Mouse (Mus musculus) forebrain, postnatal 0 days (tissue): ENCODE results near the gene Efs. TPM values are rescaled to one million over a fixed set of nuclear protein-coding genes. Genes with fewer than 3 reads are reported as not detected.

Experiments
- ATAC-seq: fragments of 200-750 bp; cut with Nextera tagmentation; 2 replicates; pipeline ENCODE4 v1.8.0; 2017; ENCODE audit warnings: mild to moderate bottlenecking, moderate library complexity
- DNase-seq: peaks from one replicate; pipeline ENCODE4 v3.0.0-alpha.2; 2015
- H3K27ac ChIP-seq: fragments of 300-500 bp; sonication (generic); 2 replicates; pipeline ENCODE4 v1.5.1; 2014; ENCODE audit warnings: low read depth, mild to moderate bottlenecking, antibody characterized with exemption, low read length, moderate library complexity, mixed read lengths
- H3K27me3 ChIP-seq: fragments of 300-500 bp; sonication (generic); 2 replicates; pipeline ENCODE4 v1.6.1; 2014; ENCODE audit warnings: mild to moderate bottlenecking, low read length, mixed read lengths; ENCODE audit not compliant: insufficient read depth
- H3K36me3 ChIP-seq: fragments of 300-500 bp; sonication (generic); 2 replicates; pipeline ENCODE4 v1.6.1; 2014; ENCODE audit warnings: mild to moderate bottlenecking, moderate library complexity; ENCODE audit not compliant: insufficient read depth
- H3K4me1 ChIP-seq: fragments of 300-500 bp; sonication (generic); 2 replicates; pipeline ENCODE4 v1.6.1; 2014; ENCODE audit warnings: antibody characterized with exemption; ENCODE audit not compliant: insufficient read depth
- H3K4me2 ChIP-seq: fragments of 300-500 bp; sonication (generic); 2 replicates; pipeline ENCODE4 v1.6.1; 2014; ENCODE audit warnings: low read depth, mild to moderate bottlenecking, moderate library complexity
- H3K4me3 ChIP-seq: fragments of 300-500 bp; sonication (generic); 2 replicates; pipeline ENCODE4 v1.5.1; 2014; ENCODE audit warnings: low read depth, low read length, mixed read lengths
- H3K9ac ChIP-seq: fragments of 300-500 bp; sonication (generic); 2 replicates; pipeline ENCODE4 v1.6.1; 2014; ENCODE audit warnings: mild to moderate bottlenecking
- H3K9me3 ChIP-seq: fragments of 300-500 bp; sonication (generic); 2 replicates; pipeline ENCODE4 v1.6.1; 2016; ENCODE audit warnings: low read length
- CTCF ChIP-seq: sonication (generic); IDR thresholded peaks from 2 replicates; pipeline ENCODE4 v1.5.1; 2016; ENCODE audit warnings: antibody characterized with exemption, control low read depth, low read depth
- WGBS: fragments of 180-500 bp; shearing (Covaris S2); extraction: QIAGEN DNeasy Blood & Tissue Kit; methylation state at CpG from one replicate; pipeline ENCODE4 v1.1.7; 2014; 5-methylcytosine and 5-hydroxymethylcytosine counted together
- polyA plus RNA-seq: library from polyadenylated mRNA; unstranded; fragments of >200 nt; fragmentation: Nextera tagmentation; extraction: Ambion mirVana; gene quantifications from 2 replicates; pipeline ENCODE4 v1.2.1, GENCODE M21; 2015
- total RNA-seq: library from RNA; depleted of rRNA; stranded (reverse); fragments of >200 nt; gene quantifications from 2 replicates; pipeline ENCODE4 v1.2.3, GENCODE M21; 2014

Gene Efs
- total and polyA plus RNA-seq, 2 experiments from 2014 or later, result 13.4 to 29.8 TPM

DNA sequence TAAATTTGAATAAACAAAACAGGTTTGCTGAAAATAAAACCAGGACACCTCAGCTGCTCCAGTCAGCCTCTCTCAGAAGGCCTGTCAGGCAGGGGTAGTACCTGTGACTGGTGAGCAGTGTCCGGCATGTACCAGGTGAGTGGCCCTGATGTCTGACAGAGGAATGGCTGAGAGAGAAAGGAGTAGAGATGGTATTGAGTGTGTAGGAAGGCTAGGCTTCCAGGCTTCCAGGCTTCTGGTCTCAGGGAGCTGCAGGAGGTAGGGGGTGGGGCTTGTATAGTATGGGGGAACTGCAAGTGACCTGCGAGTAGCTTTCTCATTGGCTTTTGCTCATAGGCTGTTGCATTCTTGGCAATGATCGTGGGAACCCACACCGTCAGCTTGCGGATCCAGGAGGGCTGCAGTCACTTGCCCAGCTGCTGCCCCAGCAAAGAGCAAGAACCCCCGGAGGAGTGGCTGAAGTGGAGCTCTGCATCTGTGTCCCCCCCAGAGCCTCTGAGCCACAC lies 6.8 kb upstream of the Efs start, which contains the start of gene Il25:
Il25 (plus strand) TSS at position 51 of the 506 bp plus-strand sequence.
- no peaks in the 10 kb centered on the region for H3K27me3 ChIP-seq
- H3K9ac ChIP-seq, result no peak within 1 kb of the TSS
- ATAC-seq (no peak), DNase-seq (no peak)
- H3K27ac ChIP-seq, result no peak within 1 kb of the TSS
- H3K9me3 ChIP-seq, result no peaks in the 10 kb centered on the region
- H3K4me2 ChIP-seq, result no peak within 1 kb of the TSS
- H3K4me1 ChIP-seq, result no peaks in the 10 kb centered on the region
- no peak for TF ChIP-seq CTCF
- H3K36me3 ChIP-seq, result no peaks in the 10 kb centered on the region
- 34% methylated on average over 6 of the region's 6 CpGs for WGBS
- no peak within 1 kb of the TSS for H3K4me3 ChIP-seq

DNA sequence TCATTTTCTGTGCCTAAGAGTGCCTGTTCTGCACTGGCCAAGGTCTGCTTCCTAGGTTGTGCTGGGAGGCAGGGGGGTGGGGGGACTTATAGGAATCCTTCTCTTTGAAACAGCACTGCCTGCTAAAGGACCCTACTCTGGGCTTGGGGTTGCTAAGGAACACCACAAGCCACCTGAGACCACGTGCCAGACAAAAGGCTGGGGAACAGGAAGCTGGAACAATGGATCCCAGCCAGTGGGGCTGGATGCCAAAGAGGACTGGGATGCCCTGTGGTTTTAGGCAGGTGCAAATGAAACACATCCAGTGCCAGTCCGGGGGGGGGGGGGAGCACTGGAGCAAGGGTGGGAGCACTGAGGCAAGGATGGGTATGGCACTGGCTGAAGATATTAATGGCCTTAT lies 4.5 kb upstream of the Efs start:
- H3K9me3 ChIP-seq, result no peaks in the 10 kb centered on the region
- H3K4me1 ChIP-seq, result peaks cover 4% of the 10 kb centered on the region; the same call in 1 of the 2 replicates
- no peaks in the 10 kb centered on the region for H3K36me3 ChIP-seq
- 3% methylated on average over 2 of the region's 2 CpGs for WGBS
- no peak for TF ChIP-seq CTCF
- peak; percentile 17 for DNase-seq
- H3K4me2 ChIP-seq, result no peak overlapping the region
- H3K27me3 ChIP-seq, result no peaks in the 10 kb centered on the region
- H3K4me3 ChIP-seq, result no peak overlapping the region
- no peak overlapping the region for H3K9ac ChIP-seq
- ATAC-seq, result no peak
- no peak overlapping the region for H3K27ac ChIP-seq

DNA sequence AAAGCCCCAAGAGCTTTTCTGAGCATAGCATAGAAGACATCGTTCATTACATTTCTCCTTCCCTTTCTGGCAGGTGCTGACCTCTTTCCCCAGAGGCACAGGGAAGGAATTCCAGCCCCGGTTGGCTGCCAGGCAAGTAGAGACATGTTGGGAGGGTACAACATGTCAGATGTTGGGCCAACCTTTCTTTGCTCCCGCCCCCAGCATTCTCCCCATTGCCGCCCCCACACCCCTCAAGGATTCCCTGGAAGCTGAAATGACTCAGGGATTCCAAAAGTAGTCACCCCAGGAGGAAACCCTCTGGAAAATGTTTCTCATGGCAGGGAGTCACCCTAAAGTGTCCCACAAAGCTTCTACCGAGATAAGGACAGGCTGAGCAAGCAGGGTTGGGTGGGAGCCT lies 3.9 kb upstream of the Efs start:
- Histone ChIP-seq H3K36me3 (no peaks in the 10 kb centered on the region), H3K27ac (no peak overlapping the region), H3K27me3 (no peaks in the 10 kb centered on the region), H3K9me3 (no peaks in the 10 kb centered on the region), H3K4me1 (peaks cover 7% of the 10 kb centered on the region; the same call in 1 of the 2 replicates), H3K9ac (no peak overlapping the region), H3K4me2 (no peak overlapping the region), H3K4me3 (no peak overlapping the region)
- TF ChIP-seq CTCF, result no peak
- ATAC-seq (no peak), DNase-seq (no peak)
- 83% methylated on average over 5 of the region's 5 CpGs for WGBS

DNA sequence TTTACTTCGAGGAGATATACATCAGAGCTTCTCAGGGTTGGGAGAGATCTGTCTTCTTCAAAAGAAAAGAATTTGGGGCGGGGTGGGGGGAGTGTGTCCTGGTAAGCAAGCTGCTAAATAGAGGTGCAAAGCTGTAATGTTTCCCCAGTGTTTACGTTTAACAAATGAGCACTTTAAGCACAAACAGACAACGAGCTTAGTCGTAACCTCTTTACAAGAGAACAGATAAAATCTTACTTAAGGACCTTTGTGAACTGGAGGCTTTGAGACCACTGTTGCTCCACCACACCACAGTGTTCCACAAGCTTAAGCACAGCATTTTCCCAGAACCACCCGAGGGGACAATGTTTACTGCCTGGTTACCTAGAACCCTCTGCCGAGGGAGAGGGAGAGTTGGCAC lies 1.4 kb upstream of the Efs start:
- WGBS, result 20% methylated on average over 7 of the region's 7 CpGs
- peak; percentile 21 for DNase-seq

DNA sequence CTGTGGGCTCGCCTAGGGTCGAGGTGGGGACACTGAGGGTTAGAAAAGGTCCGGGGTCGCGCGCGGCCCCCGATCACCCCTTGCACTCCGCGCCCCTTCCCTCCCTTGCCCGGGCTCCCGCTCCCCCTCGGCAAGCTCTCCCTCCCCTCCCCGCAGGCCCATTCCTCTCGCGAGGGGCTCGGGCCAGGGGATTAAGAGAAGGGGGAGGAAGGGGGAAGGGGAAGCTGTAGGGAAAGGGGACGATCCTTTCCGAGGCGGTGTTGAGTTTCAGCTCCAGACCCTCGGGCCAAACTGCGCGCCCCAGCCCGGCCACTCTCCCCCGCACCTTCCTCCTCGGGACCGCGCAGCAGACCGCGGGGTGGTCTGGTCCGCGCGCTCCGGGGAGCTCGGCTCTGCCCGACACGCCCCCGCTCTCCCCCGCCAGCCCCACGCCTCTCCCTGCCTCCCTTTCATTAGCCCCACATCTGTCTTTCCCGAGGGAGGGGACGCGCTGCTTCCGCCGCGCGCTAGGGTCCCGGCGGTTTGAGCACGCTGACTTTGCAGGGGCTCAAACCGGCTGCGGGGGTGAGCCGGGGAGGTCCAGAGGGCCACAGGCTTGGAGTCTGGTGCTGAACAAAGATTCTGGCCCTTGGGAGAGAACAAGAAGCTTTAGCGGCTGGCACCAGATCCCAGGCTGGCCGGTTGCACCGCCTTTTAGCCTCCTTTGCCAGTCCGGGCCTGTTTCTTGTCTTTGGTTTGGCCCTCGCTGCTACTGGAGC lies 654 bp upstream of the Efs start:
- under 1% methylated on average over 50 of the region's 58 CpGs for WGBS
- peak overlapping the region; percentile 56 for H3K4me3 ChIP-seq
- H3K27ac ChIP-seq, result peak overlapping the region; percentile 87
- no peaks in the 10 kb centered on the region for H3K27me3 ChIP-seq
- H3K36me3 ChIP-seq, result no peaks in the 10 kb centered on the region
- DNase-seq, result peak; percentile 75
- ATAC-seq, result peak; percentile 76
- peak overlapping the region; percentile 96 for H3K4me2 ChIP-seq
- no peak for TF ChIP-seq CTCF
- peak overlapping the region; percentile 82 for H3K9ac ChIP-seq
- 0 out of 2 replicates have a peak, but pooled peaks cover under 1% of the 10 kb centered on the region for H3K9me3 ChIP-seq
- H3K4me1 ChIP-seq, result peaks cover 7% of the 10 kb centered on the region; the same call in 1 of the 2 replicates

More for the DNA sequence above, 1.4 kb upstream of the Efs start:
- peak overlapping the region; percentile 56 for H3K4me3 ChIP-seq
- H3K9me3 ChIP-seq, result no peaks in the 10 kb centered on the region
- H3K4me2 ChIP-seq, result peak overlapping the region; percentile 96
- peaks cover 7% of the 10 kb centered on the region; the same call in 1 of the 2 replicates for H3K4me1 ChIP-seq
- no peaks in the 10 kb centered on the region for H3K36me3 ChIP-seq
- H3K27me3 ChIP-seq, result no peaks in the 10 kb centered on the region
- no peak for TF ChIP-seq CTCF
- peak overlapping the region; percentile 82 for H3K9ac ChIP-seq
- ATAC-seq, result no peak
- H3K27ac ChIP-seq, result peak overlapping the region; percentile 87

DNA sequence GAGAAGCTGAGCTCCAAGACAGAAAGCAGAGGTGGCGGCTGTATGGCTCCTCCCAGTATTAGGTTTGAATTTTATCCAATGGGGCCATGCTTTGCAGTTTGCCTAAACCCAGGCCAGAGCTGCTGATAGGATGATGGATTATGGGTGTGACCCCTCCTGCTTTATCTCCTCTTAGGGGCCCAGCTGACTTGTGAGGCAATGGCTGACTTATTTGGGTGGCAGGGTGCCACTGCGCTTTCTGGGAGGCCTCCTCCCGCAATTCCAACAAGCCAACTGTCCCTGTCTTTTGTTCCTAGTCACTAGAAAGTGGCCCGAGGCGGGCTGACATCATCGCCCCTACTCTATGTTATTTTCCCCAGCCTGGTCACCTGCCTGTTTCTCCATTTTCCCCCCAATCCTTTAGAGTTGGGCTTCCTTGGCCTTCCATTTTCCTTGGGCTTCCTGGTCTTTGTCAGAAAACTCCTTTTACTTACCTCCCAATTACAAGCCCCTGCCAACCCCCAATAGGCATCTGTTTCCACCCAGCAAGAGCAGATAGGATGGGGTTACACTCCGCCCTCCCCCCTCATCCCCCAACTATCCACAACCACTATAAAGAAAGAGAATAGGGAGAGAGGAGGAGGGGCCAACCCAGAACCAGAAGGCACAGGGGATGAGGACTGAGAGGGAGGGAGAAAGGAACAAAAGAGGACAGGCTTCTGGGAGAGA lies 1.1 kb downstream of the Efs start:
- WGBS, result 20% methylated on average over 7 of the region's 7 CpGs
- peak; percentile 62 for DNase-seq

More for the DNA sequence above, 1.1 kb downstream of the Efs start:
- no peak for TF ChIP-seq CTCF
- Histone ChIP-seq H3K27me3 (no peaks in the 10 kb centered on the region), H3K9me3 (0 out of 2 replicates have a peak, but pooled peaks cover 8% of the 10 kb centered on the region), H3K9ac (peak overlapping the region; percentile 82), H3K4me3 (peak overlapping the region; percentile 56), H3K27ac (peak overlapping the region; percentile 87), H3K4me2 (peak overlapping the region; percentile 96), H3K36me3 (peaks cover 6% of the 10 kb centered on the region; the same call in 1 of the 2 replicates), H3K4me1 (peaks cover 7% of the 10 kb centered on the region; the same call in 1 of the 2 replicates)
- ATAC-seq, result peak; percentile 58
